Mouse (Mus musculus): Measurements from ENCODE around the gene Rnf152. TPM values are rescaled to one million over a fixed set of nuclear protein-coding genes. Genes with fewer than 3 reads are reported as not detected.

The Rnf152 gene
- total and polyA plus RNA-seq, 2 experiments from 2014 or later, result 16.6 to 26.8 TPM

GRCm38 (mm10) chr1:105243359-105244142, 113.0 kb downstream of the Rnf152 start:
- no peak overlapping the region for H3K9ac ChIP-seq (replicated peaks; ENCODE audit: low read length)
- no peaks in the 10 kb centered on the region for H3K36me3 ChIP-seq (ENCODE audit: insufficient read depth, low read length)
- no peaks in the 10 kb centered on the region for H3K27me3 ChIP-seq (ENCODE audit: insufficient read depth, low read length)
- DNase-seq (ENCODE audit: low spot score) (no peak), ATAC-seq (no peak)
- WGBS, result 43% methylated on average over 6 of the region's 6 CpGs
- H3K4me1 ChIP-seq (ENCODE audit: insufficient read depth, low read length), result peaks cover 6% of the 10 kb centered on the region; the same call in 1 of the 2 replicates
- TF ChIP-seq CTCF (IDR thresholded peaks at IDR 0.05; ENCODE audit: low read depth), result no peak
- no peak overlapping the region for H3K4me3 ChIP-seq (ENCODE audit: low read length)
- H3K9me3 ChIP-seq (ENCODE audit: low read length), result no peaks in the 10 kb centered on the region
- H3K27ac ChIP-seq, result no peak overlapping the region
- no peak overlapping the region for H3K4me2 ChIP-seq (ENCODE audit: low read depth, low read length)

GRCm38 (mm10) chr1:105240185-105240584, 116.3 kb downstream of the Rnf152 start:
- no peak for TF ChIP-seq CTCF (IDR thresholded peaks at IDR 0.05; ENCODE audit: low read depth)
- ATAC-seq, result no peak
- no peaks in the 10 kb centered on the region for H3K4me1 ChIP-seq (ENCODE audit: insufficient read depth, low read length)
- H3K9me3 ChIP-seq (ENCODE audit: low read length), result no peaks in the 10 kb centered on the region
- no peaks in the 10 kb centered on the region for H3K27me3 ChIP-seq (ENCODE audit: insufficient read depth, low read length)
- no peak overlapping the region for H3K27ac ChIP-seq
- H3K4me2 ChIP-seq (ENCODE audit: low read depth, low read length), result no peak overlapping the region
- no peak overlapping the region for H3K9ac ChIP-seq (replicated peaks; ENCODE audit: low read length)
- no peak for DNase-seq (ENCODE audit: low spot score)
- no peaks in the 10 kb centered on the region for H3K36me3 ChIP-seq (ENCODE audit: insufficient read depth, low read length)
- H3K4me3 ChIP-seq (ENCODE audit: low read length), result no peak overlapping the region

All from hindbrain, postnatal 0 days (tissue).